Mouse (Mus musculus) left cerebral cortex, postnatal 4 days (tissue): Measurements from ENCODE around the gene Pfn3. TPM values are rescaled to one million over a fixed set of nuclear protein-coding genes. Genes with fewer than 3 reads are reported as not detected.
"Not testable (repeated sequence)": the region's sequence is repeated elsewhere in the genome, so short reads cannot be mapped to it uniquely, and the experiment has no call there.

Source experiments
- DNase-seq: peaks from one replicate; pipeline ENCODE4 v3.0.0-alpha.2; 2022
- intact Hi-C: fragments of 180-260 bp; cut with DNase I; formaldehyde crosslinking; loops from one replicate; pipeline ENCODE4 v1.15.1; 2025
- total RNA-seq, 2 experiments: library from RNA; stranded (reverse); gene quantifications; 2 replicates each; pipeline ENCODE4 v1.2.3; 2021

Pfn3 gene
- 1 to 10 TPM in 1 of 2 experiments, under 1 TPM in 1; 0.97 to 1.1 TPM for total RNA-seq

DNA sequence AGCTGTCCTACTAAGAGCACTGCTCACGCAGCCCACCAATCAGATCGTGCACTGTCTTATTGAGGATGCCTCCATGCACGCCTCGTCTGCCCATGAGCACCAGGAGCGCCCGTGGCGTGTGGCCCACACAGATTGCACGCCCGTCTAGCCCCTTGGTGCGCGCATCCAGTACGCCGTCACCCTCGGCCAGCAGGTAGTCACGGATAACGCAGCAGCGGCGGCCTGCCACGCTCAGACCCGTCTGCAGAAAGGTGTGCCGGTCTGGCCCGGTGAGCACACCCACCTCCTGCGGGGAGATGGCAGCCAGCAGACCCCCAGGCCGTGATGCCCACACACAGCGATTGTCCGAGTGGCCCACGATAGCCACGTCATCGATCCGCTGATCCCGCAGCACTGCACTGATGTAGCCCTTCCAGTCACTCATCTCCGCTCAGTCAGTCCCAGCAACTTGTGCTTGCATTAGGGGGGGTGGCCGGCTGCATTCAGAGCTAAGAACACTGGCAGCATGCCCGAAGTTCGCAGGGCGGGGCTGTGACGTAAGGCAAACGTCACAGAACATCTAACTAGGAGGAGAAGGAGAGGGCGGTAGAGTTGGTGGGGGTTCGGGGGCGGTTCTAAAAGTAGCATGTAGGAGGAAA is at the start of gene Pfn3:
Pfn3 (minus strand) TSS at position 490 of the 638 bp plus-strand sequence.
- intact Hi-C loops, result loop anchor here (5.0 kb wide), 1 partner anchor 52 kb away; no protein-coding TSS in a partner anchor
- peak; percentile 60 for DNase-seq

DNA sequence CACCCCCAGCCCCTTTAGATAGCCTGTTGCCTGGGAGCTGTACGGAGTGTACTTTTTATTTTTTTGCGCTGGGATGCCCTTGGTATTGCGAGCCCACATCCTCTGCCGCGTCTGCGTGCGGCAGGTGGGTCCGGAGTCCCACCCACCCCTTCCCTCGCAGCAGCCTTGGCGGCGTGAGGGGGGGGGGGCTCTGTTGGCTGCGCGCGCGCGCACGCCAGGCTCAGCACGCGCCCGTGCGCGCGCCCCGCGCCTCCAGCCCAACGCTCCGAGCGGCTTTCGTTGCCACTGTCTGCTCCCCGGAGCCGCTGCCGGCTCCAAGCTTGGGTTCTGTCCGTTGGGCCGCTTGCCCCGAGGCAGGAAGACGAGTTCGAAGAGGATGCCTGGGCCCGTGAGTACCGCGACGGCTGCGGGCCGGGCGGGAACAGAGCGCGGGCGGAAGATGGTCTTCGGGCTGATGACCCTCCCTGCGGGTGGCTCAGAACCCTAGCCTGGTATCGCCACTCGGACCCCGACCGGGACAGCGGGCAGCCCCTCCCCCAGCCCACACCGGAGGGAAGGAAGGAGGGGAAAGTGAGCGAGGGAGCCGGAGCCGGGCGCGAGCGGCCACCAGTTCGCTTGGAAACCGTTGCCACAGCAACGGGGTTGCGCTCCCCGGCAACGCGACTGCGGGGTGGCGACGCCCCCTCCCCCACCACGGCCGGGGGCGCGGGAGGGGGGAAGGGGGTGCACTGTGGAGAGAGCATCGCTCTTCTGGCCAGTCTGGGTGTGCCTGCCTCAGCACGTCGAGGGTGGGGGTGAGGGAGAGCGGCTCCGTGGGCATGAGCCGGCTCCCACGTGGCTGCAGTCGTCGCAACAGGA is 49.2 kb upstream of the Pfn3 start, which contains the start of gene Prr7:
Prr7 (plus strand) TSS at position 241 of the 858 bp plus-strand sequence.
- DNase-seq, result peak; percentile 71
- intact Hi-C loops, result no loop called here

DNA sequence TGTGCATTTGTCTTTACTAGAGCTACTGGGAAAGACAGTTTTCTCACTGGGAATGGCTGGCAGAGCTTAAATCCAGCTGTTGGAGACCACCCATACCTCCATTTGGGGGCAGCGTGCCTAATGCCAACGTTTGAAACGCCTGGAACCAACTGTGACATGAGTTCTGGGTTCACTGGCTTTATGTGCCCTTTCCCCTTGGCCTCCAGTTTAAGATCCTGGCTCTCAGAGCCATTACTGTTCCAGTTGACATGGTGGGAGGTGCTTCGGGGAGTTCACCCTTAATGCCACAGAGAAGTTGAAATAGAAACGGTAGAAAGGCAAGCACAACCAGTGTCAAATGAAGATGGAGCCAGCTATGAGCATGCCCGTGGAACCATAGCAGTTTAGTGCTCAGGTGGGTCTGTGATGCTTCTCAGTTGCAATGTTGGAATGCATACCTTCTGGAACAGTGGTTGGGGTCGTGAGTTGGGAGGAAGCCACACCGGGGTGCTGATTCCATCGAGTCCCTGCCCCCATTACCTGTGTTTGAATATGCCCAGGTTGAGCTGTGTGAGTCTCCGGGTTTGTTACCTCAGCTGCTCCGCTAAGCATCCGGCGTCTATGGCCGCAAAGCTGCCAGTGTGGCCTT is 48.5 kb upstream of the Pfn3 start:
- intact Hi-C loops, result no loop called here
- no peak for DNase-seq

DNA sequence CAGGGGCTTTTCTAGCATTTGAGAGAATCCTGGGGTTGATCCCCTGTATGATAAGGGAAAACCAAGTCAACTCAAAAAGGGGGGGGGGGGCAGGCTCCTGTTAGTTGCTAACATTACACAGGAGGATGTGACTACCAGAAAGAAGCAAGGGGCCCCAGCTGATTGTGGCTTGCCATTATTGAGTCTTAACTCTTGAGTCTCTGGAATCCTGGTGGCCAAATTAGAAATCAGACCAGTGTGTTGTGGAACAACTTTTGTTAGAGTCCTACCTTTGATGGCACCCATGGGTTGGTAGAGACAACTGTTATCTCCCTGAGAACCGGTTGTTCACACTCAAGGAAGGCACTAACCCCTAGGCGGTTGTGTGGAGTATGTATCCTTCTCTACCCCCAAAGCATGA is 47.9 kb upstream of the Pfn3 start:
- DNase-seq, result no peak
- intact Hi-C loops, result no loop called here

DNA sequence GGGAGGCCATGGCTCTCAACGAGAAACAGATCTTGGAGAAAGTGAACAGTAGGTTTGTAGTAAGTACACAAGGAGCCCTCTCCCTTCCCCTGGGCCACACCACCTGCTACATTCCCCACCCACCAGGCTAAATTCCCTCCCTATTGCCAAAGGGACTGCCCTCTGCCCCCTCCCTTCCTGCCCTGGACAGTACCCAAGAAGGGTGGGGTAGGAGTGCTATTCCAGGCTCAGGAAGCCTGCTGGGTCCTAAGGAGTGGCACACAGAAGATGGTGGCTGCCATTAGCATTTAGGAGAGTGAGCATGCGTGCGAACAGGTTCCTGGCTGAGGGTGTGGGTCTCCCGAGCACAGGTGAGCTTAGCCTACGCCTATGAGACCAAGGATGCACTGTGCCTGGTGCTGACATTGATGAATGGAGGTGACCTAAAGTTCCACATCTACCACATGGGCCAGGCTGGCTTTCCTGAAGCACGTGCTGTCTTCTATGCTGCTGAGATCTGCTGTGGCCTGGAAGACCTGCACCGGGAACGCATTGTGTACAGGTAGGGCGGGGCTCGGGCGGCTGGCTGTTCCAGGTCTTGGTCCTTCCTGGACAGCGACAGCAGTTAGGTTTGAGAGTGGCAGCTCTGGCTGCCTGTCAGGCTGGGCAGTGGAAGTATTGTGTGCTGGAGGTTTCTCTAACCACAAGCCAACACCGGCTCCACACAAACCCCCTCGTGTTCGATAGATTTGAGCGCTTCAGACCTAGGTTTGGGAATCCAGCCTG is 36.9 kb upstream of the Pfn3 start:
- intact Hi-C loops, result no loop called here
- DNase-seq, result no peak

DNA sequence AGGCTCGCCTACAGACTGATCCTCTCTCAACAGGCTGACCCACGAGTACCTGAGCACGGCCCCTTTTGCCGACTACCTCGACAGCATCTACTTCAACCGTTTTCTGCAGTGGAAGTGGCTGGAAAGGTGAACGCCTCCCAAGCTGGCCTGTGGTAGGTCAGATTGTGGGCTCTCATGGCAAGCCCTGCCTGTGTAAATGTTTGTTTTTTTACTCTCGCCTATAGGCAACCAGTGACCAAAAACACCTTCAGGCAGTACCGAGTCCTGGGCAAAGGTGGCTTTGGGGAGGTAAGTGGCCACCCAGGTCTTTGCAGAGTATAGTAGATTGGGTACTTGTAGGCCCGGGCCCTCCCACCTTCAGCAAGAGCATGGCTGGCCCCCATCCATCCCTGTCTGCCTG is 36.3 kb upstream of the Pfn3 start:
- intact Hi-C loops, result no loop called here
- no peak for DNase-seq

DNA sequence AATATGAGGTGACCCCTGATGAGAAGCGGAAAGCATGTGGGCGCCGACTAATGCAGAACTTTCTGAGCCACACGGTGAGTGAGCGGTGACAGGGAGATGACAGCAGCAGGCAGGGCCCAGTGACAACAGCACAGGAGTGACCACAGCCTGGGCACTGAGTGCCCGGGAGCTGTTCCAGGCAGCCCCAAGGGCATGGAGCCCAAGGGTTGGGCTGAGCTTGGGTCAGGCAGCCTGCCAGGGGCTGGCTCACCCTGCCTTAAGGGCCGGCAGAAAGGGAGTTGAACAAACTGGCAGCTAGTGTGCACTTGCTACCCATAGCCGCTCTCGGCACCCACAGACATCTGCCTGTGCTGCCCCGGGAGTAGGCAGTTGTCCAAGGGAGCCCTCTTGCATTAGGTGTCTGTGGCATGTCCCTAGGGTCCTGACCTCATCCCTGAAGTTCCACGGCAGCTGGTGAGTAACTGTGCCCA is 35.5 kb upstream of the Pfn3 start:
- peak; percentile 84 for DNase-seq
- intact Hi-C loops, result no loop called here

DNA sequence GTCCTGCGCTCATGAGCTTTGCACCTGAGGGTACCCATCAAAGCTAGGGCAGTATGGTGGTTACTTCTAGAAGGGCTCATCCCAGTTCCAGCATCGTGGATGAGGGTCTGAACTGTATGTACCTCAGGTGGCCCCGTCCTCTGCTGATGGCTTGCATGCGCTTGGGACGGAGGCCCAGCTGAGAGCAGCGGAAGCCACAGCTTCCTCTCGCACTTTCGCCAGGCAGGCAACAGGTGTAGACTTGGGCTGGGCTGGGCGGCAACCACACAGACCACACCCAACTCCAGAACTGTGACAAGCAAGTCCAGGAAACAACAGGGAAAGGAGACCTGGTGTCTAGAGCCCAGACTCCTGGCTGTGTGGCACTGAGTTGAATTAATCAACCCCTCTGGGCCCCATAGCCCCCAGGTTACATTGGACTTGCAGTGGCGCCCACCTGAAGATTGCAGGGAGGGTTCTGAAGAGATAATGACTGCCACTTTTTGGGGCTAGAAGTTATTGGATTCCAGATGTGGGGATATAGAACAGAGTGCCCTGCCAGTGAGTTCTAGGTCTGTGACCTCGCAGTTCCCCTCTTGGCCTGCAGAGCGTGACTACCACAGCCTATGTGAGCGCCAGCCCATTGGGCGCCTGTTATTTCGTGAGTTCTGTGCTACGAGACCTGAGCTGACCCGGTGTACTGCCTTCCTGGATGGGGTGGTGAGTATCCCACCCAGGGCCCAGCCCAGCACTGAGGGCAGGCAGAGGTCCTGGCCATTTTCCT is 34.8 kb upstream of the Pfn3 start:
- DNase-seq, result no peak
- intact Hi-C loops, result no loop called here

DNA sequence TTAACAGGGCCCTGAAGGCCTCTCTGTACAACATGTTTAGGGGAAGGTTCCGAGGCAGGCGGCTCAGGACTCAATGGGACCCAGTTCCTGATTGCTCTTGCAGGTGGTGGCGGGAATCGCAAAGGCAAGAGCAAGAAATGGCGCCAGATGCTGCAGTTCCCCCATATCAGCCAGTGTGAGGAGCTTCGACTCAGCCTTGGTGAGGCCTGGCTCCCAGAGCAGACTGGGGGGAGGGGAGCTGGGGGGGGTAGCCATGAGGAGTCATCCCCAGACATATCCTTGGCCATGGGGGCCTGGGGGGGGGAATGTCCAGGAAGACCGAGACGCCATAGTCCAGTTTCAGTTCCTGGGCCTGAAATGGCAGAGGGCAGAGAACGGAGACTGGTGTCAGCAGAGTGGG is 34.2 kb upstream of the Pfn3 start:
- DNase-seq, result no peak
- intact Hi-C loops, result no loop called here

DNA sequence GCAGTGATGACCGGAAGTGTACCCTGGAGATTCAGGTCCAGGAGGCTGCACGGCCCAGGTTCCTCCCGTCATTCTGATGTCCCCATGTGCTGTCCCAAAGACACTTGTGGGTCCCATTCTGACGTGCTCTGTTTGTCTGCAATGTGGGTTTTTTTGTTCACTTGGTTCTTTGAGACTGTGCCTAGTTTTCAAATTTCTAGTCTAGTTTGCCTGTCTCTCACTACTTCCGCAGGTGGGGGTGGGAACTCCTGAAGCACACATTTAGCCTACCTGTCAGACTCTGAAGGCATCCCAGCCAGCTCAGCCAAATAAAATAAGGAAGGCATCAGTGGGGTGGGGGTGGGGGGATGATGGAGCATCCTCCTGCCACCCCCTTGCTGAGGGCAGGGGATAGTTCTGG is 33.1 kb upstream of the Pfn3 start:
- DNase-seq, result no peak

DNA sequence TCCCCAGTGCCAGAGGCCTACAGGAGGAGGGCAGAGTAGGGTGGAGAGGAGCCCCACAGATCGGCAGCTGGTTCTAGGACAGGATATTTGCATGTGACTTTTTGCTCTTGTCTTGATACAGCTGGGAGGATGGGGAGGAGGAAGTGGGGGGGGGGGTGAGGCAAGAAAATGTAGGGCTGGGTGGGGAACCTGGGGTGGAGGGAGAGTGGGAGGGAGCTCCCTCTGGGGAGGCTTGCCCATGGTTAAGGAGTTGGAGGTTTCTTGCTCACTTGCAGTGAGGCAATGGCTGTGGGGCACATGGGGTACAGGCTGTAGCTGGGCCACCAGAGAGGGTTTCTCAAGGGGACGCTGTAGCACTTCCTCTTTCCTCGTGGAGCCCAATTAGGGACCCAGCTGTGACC is 32.5 kb upstream of the Pfn3 start:
- intact Hi-C loops, result no loop called here
- DNase-seq, result no peak

More for the DNA sequence above, 33.1 kb upstream of the Pfn3 start:
- intact Hi-C loops, result no loop called here

DNA sequence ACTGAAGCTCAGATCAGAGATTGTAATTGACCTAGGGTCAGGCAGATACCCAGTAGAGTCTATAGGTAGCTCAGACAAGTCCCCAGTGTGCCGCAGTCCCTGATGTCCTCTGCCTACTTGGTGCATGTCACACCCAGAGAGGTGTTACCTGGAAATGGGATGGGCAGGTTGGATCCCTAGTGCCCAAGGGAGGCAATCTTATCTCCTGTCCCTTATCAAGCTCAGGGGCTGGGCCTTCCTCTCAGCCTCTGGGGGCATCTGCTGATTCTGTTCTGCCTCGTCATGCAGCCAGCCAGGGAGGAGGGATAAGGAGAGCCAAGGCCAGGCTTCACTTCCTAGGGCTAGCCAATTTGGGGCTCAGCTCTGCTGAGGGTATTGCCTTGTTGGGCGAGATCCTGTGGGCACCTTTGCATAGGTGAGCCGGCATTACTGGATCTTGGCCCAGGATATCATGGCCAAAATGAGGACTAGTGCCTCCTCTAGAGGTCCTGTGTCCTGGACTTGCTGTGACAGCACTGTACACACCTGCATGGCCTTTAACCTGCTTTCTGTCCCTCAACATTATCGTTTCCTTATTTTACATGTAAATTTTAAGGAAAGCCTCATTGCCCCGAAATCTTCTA is 31.6 kb upstream of the Pfn3 start:
- DNase-seq, result no peak
- intact Hi-C loops, result no loop called here

DNA sequence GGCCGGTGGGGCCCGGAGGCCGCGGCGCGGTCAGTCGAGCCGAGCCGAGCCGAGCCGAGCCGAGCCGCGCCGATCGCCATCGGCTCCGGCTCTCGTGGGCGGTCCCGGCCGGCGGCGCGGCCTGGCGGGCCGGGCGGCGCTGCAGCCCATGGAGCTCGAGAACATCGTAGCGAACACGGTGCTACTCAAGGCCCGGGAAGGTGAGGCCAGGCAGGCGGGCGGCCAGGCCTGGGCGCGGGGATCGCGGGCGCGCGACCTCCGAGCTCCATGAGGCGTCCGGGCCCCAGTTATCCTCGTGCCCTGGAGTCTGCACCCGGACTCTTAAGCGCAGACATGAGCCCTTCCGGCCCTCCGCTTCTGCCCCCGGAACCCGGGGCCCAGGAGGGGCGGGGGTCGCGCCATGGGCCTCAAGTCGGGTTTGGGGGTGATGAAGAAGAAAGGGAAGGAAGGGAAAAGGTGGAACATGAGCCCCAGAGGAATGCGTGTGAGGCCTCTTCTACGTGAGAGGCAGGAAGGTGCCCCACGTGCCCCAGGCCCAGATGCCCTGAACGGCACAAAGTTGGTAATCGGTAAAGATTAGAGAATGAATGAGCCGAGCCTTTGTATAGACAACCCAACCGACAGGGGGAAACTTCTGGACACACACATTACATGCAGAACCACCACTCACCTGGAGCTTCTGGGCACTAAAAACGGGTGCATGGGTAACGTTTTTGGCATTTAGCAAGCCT is 30.5 kb upstream of the Pfn3 start:
- DNase-seq, result no peak
- intact Hi-C loops, result no loop called here

DNA sequence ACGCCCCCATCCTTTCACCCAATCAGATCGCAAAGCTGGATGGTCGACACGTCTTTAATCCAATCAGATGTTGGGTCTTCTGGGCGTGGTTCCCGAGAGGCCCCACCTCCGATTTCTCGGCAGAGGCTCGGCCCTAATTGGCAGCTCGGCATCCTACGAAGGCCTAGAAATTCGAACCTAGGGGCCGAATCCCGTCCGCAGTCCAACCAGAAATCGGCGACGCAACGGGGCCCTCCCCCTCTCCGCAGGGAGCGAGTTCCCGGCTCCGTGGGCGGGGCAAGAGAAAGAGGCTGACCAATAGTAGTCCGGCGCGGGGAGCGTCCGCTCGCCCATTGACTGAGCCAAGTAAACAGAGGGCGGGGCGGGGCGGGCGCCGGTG is 29.9 kb upstream of the Pfn3 start, which contains the start of gene Grk6:
Grk6 (plus strand) TSS at position 136 of the 379 bp plus-strand sequence.
- DNase-seq, result peak; percentile 100
- intact Hi-C loops, result no loop called here

DNA sequence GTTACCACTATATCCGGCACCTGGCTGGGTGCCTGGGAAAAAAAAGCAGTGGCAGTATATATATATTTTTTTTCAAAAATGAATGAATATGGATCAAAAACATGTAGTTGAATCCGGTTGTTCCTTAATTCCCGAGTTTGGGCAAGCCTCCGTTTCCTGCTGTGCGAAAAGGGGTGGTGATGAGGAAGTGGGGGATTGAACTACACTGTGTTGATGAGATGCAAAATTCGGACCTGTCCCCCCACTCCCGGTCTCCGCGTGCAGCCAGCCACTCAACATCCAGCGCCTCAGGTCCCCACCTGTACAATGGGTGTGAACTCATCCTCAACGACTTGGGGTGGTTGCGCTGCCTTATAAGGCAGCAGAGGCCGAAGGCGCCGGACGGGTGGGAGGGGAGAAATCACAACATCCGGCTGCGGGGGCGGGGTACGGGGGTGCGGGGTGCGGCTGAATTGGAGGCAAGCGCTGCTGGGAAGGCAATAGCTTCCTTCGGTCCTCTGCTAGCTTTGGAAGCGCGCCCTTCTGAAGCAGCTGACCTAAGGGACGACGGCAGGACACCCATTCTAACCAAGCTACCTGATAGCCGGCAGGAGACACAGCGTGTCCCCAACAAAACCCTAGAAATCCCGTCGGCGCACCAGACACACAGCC is 29.4 kb upstream of the Pfn3 start:
- intact Hi-C loops, result no loop called here
- peak; percentile 41 for DNase-seq

DNA sequence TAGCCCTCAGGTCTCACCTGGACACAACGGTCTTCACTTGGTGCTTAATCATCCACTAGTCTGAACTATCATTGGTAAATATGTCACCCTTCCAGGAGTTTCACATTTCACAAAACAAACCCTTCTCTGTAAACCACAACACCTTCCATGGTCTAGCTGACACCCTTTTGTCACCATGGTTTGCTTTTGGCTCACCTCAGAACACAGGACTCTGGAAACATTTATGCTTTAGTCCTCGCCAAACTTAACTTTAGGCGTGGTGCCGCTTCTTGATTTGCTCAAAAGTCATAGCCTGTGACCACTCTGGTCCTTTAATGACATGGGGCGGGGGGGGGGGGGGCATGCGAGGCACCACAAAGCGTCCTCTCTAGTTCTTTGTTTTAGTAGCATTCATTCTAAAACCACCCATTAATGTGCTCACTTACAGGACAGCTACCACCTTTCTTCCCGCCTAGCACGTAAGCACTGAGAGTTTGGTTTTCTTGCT is 28.8 kb upstream of the Pfn3 start:
- intact Hi-C loops, result no loop called here
- no peak for DNase-seq

DNA sequence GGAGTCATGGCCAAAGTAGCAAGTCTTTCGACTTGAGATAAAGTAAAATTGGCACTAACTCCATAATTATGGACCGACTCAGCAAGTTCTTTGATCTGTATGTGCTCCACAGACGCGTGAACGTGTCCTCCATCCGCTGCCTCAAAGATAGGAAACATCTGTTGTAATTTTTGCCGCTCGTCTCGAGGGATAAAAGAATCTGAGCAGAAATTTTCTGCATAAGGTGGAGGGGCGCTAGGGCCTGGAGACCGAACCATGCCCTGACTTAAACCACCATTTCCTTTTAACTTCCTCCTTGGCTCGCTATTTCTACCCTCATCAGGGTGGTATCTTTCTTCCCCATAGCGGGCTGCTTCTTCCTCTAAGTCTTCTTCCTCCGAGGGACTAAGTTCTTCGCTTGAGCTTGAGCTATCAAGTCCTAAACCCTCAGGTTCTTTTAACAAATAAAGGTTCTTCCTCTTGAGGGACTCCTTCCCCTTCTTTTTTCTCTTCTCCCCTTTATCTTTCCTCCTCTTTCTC is 22.1 kb upstream of the Pfn3 start:
- intact Hi-C loops, DNase-seq: not testable (repeated sequence)
